Mouse (Mus musculus): ENCODE results near the gene Jtb. TPM values are rescaled to one million over a fixed set of nuclear protein-coding genes. Genes with fewer than 3 reads are reported as not detected.
A peak's percentile ranks its signal among the peaks of the same experiment; 100 is the strongest.

Gene Jtb
- polyA plus RNA-seq (2016; fragmentation: Nextera tagmentation; extraction: Ambion mirVana) = 89.4 and 96.6 TPM in 2 replicates

DNA sequence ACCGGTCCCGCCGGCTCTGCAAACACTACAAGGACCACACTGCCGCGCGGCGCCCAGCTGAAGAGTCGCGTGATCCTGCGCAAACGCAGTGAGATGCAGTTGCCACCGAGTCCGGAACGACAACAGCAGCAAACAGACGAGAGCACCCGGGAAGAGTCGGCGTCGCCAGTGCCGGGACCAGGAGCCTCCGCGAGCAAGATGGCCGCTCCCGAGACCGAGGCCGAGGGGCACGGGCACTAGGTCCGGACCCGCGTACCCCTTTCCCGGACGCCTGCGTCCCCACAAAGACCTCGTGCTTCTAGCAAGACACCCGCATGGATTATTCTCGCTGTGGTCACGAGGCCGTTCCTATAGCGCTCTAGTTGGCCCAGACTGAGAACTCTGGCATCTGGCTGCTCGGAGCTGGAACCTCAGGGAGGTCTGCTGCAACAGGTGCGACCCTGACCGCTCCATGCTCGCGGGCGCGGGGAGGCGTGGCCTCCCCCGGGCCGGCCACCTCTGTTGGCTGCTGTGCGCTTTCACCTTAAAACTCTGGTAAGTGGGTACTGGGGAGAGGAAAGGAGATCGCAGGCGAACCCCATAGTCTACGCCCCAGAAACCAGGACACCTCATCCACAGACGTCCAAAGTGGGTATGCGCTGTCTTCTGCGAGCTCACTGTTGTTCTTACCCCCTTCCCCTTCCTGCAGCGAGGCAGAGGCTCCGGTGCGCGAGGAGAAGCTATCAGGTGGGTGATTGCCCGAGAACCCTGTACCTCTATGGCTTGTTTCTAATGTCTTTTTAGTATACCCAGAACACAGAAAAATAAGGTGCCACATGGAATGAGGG lies at the start of gene Jtb:
Jtb (plus strand) TSS at position 91 of the 827 bp plus-strand sequence.
- under 1% methylated on average over 61 of the region's 61 CpGs for WGBS
- peaks cover 18% of the 10 kb centered on the region for H3K4me1 ChIP-seq
- H3K36me3 ChIP-seq (replicated peaks) = peaks cover 36% of the 10 kb centered on the region
- no peaks in the 10 kb centered on the region for H3K9me3 ChIP-seq
- peak within 1 kb of the TSS; percentile 95 for H3K27ac ChIP-seq
- H3K27me3 ChIP-seq (ENCODE audit: poor library complexity, severe bottlenecking) = no peaks in the 10 kb centered on the region
- H3K4me3 ChIP-seq = peak within 1 kb of the TSS; percentile 72
- DNase-seq (ENCODE audit: extremely low spot score, low spot score) = peak; percentile 95

DNA sequence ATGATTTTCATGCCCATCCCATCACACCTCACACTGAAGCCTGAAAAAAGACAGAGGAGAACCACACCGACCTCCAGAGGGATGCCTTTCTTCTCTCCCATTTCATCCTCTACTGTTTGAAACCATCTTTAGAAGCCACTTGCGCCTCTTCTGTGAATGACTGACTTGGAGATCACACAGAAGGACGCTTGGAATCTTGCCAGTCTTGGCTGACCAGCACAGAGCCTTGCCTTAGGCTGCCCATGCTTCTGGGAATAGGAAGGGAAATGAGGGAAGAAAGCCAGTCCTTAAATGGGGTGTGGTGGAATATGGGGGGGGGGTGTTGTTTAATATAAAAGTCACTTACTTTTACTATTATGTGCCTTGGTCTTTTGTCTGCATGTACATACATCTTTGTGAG lies 47.8 kb upstream of the Jtb start:
- Histone ChIP-seq H3K27ac (no peak overlapping the region), H3K4me3 (no peak overlapping the region), H3K9me3 (no peaks in the 10 kb centered on the region), H3K4me1 (no peaks in the 10 kb centered on the region), H3K36me3 (replicated peaks) (no peaks in the 10 kb centered on the region), H3K27me3 (ENCODE audit: poor library complexity, severe bottlenecking) (no peaks in the 10 kb centered on the region)
- no peak for DNase-seq (ENCODE audit: extremely low spot score, low spot score)
- WGBS = 88% methylated on average over 3 of the region's 3 CpGs

DNA sequence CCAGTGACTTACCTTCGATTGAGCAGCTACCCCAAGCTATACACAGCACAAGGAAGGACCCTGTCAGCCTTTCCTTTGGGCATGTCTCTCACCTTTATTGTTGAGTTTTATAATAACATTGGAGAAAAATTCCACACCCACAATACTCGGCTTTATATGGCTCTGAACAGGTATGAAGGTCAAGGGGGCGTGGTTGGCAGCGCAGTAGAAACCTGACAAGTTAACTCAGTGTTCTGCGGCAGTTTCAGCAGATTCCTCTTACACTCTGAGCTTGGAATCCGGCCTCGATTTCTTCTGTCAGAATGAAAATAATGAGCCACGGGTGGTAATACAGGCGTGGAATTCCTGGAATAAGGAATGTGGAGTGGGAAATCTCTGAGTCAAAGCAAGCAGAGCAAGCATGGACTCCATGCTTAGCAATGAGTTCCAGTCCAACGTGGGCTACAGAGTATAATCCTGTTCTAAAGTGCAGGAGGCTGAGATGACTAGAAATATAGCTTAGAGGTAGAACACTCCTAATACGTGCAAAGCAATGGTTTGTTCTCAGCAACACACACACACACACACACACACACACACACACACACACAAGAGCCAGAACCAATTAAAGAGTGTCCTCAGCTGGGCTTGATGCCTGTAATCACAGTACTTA lies 40.4 kb upstream of the Jtb start:
- Histone ChIP-seq H3K27ac (no peak overlapping the region), H3K36me3 (replicated peaks) (no peaks in the 10 kb centered on the region), H3K9me3 (no peaks in the 10 kb centered on the region), H3K4me1 (peaks cover 21% of the 10 kb centered on the region), H3K4me3 (no peak overlapping the region), H3K27me3 (ENCODE audit: poor library complexity, severe bottlenecking) (no peaks in the 10 kb centered on the region)
- WGBS = 86% methylated on average over 11 of the region's 11 CpGs
- DNase-seq (ENCODE audit: extremely low spot score, low spot score) = no peak

DNA sequence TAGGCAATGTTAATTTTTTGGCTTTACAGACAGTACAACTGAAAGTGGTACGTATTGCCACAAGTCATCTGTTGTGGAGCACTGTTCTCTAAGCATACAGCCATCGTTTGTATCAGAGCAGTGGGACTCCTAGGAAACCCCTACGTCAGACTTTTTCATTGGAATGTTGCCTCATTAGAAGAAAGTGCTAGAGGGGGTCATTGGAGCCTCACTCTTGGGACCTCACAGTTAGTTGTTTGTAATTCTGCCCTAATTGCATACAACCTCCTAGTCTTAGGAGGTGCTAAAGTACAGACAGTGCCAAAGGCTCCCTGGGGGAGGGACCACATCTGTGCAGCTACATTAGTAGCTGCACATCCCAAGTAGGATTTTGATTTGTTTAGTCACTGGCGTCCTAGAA lies 36.6 kb upstream of the Jtb start:
- H3K27ac ChIP-seq = no peak overlapping the region
- no peaks in the 10 kb centered on the region for H3K27me3 ChIP-seq (ENCODE audit: poor library complexity, severe bottlenecking)
- no peaks in the 10 kb centered on the region for H3K36me3 ChIP-seq (replicated peaks)
- no peak for DNase-seq (ENCODE audit: extremely low spot score, low spot score)
- 52% methylated on average over 4 of the region's 4 CpGs for WGBS
- H3K4me1 ChIP-seq = peaks cover 21% of the 10 kb centered on the region
- no peaks in the 10 kb centered on the region for H3K9me3 ChIP-seq
- H3K4me3 ChIP-seq = no peak overlapping the region

DNA sequence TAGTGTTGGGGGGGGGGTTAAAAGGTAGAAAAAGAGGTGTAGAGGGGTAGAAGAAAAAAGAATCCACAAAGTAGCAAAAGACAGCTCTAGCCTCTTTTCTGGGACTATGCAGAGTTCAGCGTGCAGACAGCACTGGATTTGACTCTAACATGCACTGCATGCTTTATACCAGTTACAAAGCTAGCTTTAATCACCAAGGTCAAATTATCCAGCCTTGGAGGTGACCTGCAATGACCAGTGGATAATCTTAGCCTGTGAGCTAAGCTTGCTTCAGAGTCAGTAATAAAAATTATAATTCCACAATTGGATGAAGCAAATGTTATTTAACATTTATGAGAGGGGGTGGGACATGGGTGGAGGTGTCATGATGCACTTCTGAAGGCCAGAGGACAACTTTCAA lies 35.8 kb upstream of the Jtb start:
- H3K27ac ChIP-seq = no peak overlapping the region
- no peaks in the 10 kb centered on the region for H3K36me3 ChIP-seq (replicated peaks)
- DNase-seq (ENCODE audit: extremely low spot score, low spot score) = no peak
- peaks cover 21% of the 10 kb centered on the region for H3K4me1 ChIP-seq
- no peak overlapping the region for H3K4me3 ChIP-seq
- no peaks in the 10 kb centered on the region for H3K27me3 ChIP-seq (ENCODE audit: poor library complexity, severe bottlenecking)
- H3K9me3 ChIP-seq = no peaks in the 10 kb centered on the region
- 86% methylated on average over 1 of the region's 1 CpGs for WGBS

DNA sequence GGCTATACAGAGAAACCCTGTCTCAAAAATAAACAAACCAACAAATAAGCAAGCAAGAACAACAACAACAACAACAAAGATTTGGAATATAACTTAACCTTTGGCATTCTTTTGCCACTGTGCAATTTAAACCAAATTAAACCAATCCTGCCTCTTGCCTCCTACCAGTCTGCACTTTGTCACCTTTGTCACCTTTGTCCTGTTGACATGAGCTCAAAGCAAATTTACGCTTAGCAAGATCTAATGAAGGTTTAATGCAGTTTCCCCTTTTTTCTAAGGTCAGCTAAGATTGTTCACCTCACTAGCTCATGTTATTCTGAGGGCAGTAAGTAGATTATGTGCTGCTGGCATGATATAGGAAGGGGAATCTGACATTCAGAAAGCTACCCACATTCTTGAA lies 33.8 kb upstream of the Jtb start:
- 93% methylated on average over 1 of the region's 1 CpGs for WGBS
- Histone ChIP-seq H3K27ac (no peak overlapping the region), H3K27me3 (ENCODE audit: poor library complexity, severe bottlenecking) (no peaks in the 10 kb centered on the region), H3K9me3 (no peaks in the 10 kb centered on the region), H3K36me3 (replicated peaks) (no peaks in the 10 kb centered on the region), H3K4me1 (peaks cover 8% of the 10 kb centered on the region), H3K4me3 (no peak overlapping the region)
- no peak for DNase-seq (ENCODE audit: extremely low spot score, low spot score)

DNA sequence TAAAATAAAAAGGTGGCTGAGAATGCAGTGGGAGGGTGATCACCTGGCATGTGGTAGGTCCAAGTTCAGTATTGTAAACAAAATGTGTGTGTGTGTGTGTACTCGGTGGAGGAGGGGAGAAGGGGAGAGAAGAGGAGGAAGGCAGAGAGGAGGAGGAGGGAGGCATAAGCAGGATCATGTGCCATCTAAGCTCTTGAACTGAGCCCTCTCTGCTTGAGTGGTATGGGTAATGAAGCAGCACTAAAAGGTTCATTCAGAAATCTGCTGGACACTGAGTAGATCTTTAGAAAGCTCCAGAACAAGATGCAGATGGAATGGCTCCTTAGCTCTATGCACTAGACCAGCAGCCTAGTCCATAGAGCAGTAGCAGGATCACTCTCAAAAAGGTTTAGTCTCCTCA lies 28.5 kb upstream of the Jtb start:
- Histone ChIP-seq H3K36me3 (replicated peaks) (peaks cover 22% of the 10 kb centered on the region), H3K4me3 (no peak overlapping the region), H3K27ac (no peak overlapping the region), H3K9me3 (no peaks in the 10 kb centered on the region), H3K4me1 (peaks cover 10% of the 10 kb centered on the region), H3K27me3 (ENCODE audit: poor library complexity, severe bottlenecking) (no peaks in the 10 kb centered on the region)
- 57% methylated on average over 1 of the region's 1 CpGs for WGBS
- DNase-seq (ENCODE audit: extremely low spot score, low spot score) = no peak

DNA sequence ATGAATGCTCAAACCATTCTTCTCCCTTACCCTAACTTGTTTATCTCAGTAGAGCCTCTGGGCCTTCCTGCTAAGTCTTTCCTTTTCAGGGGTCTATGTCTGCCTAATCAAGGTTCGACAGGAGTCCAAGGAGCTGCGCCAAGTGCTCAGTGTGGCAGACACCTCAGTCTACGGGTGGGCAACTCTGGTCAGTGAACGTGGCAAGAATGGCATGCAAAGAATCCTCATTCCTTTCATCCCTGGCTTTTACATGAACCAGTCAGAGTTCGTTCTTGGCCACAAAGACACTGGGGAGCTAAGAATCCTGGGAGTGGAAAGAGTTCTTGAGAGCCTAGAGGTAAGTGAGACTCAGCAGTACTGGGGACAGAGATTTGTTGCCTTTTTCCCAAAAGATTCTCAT lies 27.8 kb upstream of the Jtb start:
- Histone ChIP-seq H3K27me3 (ENCODE audit: poor library complexity, severe bottlenecking) (no peaks in the 10 kb centered on the region), H3K4me3 (no peak overlapping the region), H3K4me1 (peaks cover 10% of the 10 kb centered on the region), H3K27ac (no peak overlapping the region), H3K36me3 (replicated peaks) (peaks cover 29% of the 10 kb centered on the region), H3K9me3 (no peaks in the 10 kb centered on the region)
- no peak for DNase-seq (ENCODE audit: extremely low spot score, low spot score)
- WGBS = 79% methylated on average over 5 of the region's 5 CpGs

DNA sequence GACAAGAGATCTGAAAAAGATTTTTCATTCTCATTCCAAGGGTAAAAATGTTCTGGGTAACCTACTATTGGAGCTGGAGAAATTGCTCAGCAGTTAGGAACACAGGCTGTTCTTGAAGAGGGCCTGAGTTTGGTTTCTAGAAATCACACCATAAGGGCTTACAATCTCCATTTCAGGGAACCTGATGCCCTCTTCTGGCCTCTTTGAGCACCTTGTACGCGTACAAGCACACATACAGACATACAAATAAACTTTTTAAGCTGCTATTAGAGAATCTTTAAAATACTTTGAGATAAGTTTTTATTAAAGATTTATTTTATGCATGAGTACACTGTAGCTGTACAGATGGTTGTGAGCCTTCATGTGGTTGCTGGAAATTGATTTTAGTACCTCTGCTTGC lies 26.8 kb upstream of the Jtb start:
- H3K4me1 ChIP-seq = peaks cover 10% of the 10 kb centered on the region
- DNase-seq (ENCODE audit: extremely low spot score, low spot score) = no peak
- WGBS = 94% methylated on average over 2 of the region's 2 CpGs

DNA sequence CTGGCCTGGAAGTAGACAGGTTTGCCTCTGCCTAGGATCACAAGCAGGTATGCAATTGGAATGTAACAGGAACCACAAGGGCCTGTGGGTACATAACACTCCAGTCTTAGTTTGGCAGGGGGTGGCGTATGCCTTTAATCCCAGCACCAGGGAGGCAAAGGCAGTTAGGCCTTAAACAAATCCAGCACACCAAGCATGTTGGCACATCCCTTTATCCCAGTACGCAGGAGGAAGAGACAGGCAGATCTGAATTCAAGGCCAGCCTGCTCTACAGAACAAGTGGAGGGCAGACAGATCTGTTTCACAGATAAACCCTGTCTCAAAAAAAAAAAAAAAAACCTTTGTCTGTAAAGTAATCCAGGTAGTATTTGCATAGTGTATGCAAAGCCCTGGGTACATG lies 22.7 kb upstream of the Jtb start:
- H3K4me1 ChIP-seq = peaks cover 20% of the 10 kb centered on the region
- H3K4me3 ChIP-seq = no peak overlapping the region
- H3K36me3 ChIP-seq (replicated peaks) = peaks cover 70% of the 10 kb centered on the region
- no peak overlapping the region for H3K27ac ChIP-seq
- no peak for DNase-seq (ENCODE audit: extremely low spot score, low spot score)
- no peaks in the 10 kb centered on the region for H3K9me3 ChIP-seq
- WGBS = 94% methylated on average over 2 of the region's 2 CpGs
- H3K27me3 ChIP-seq (ENCODE audit: poor library complexity, severe bottlenecking) = no peaks in the 10 kb centered on the region

More for the DNA sequence above, 26.8 kb upstream of the Jtb start:
- Histone ChIP-seq H3K9me3 (no peaks in the 10 kb centered on the region), H3K27me3 (ENCODE audit: poor library complexity, severe bottlenecking) (no peaks in the 10 kb centered on the region), H3K36me3 (replicated peaks) (peaks cover 39% of the 10 kb centered on the region), H3K27ac (no peak overlapping the region), H3K4me3 (no peak overlapping the region)

DNA sequence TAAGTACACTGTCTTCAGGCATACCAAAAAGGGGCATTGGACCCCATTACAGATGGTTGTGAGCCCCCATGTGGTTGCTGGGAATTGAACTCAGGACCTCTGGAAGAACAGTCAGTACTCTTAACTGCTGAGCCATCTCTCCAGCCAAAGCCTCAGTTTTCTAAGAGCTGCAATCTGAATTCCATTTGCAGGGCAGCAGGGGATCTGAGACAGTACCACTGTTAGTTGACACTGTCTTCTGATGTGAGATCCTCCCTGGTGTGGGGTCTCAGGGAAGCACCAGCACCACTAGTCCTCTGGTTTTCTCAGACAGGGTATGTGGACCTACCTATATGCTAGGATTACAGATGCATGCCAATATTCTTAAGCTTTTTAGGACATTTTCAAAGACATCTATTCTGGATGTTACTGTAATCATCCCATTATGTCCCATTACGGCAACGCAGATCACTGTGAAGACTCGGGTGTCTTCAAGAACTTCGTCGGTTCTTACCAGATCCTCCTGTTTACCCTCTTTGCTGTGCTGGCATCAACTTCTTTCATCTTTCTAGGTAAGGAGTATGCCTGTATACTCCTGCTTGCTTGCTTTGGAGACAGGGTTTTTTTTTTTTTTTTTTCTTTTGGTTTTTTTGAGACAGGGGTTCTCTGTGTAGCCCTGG lies 21.4 kb upstream of the Jtb start:
- no peak overlapping the region for H3K27ac ChIP-seq
- no peak overlapping the region for H3K4me3 ChIP-seq
- H3K9me3 ChIP-seq = no peaks in the 10 kb centered on the region
- 97% methylated on average over 5 of the region's 5 CpGs for WGBS
- DNase-seq (ENCODE audit: extremely low spot score, low spot score) = no peak
- no peaks in the 10 kb centered on the region for H3K27me3 ChIP-seq (ENCODE audit: poor library complexity, severe bottlenecking)
- H3K4me1 ChIP-seq = peaks cover 27% of the 10 kb centered on the region
- peaks cover 70% of the 10 kb centered on the region for H3K36me3 ChIP-seq (replicated peaks)

DNA sequence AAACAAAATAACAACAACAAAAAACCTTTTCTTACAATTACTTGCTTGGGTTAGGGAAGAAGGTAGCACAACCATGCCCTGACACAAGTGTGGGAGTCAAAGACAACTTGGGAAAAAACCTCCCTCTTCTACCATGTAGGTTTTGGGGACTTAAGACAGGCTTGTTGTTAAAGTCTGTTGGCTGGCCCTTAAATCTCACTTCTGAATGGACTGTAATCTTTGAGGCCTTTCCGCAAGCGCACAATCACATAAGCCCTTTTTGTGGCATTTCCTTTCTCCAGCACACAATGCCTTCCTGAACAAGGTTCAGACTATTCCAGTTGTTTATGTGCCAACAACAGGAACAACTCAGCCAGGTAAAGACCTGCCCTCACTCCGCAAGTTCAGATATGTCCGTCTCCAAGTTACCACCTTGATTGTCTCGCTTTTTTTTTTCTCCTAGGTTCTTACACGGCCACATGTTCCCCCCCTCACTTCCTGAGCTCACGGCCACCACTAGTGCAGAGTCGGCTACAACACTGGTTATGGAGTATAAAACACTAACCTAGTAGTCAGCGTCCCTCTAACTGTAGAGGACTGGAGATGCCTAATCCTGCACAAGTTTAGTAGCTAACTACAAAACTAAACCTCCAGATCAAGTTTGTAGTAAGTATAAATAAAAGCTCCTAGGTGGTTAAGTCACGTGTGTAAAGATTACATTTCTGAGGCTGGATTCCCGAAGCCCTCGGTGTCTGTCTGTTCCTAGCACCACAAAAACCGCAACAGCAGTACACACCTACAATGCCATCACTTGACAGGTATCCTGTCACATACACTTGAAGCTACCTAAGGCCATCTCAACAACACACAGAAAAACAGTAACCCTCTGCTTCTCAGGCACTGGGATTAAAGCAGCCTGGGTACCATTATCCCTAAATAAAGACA lies 19.7 kb upstream of the Jtb start:
- peaks cover 27% of the 10 kb centered on the region for H3K4me1 ChIP-seq
- DNase-seq (ENCODE audit: extremely low spot score, low spot score) = no peak
- 87% methylated on average over 13 of the region's 13 CpGs for WGBS
- H3K27me3 ChIP-seq (ENCODE audit: poor library complexity, severe bottlenecking) = no peaks in the 10 kb centered on the region
- H3K36me3 ChIP-seq (replicated peaks) = peaks cover 59% of the 10 kb centered on the region
- peak overlapping the region; percentile 94 for H3K4me3 ChIP-seq
- H3K9me3 ChIP-seq = no peaks in the 10 kb centered on the region
- H3K27ac ChIP-seq = no peak overlapping the region

Measured in forebrain, embryonic 10.5 days (tissue).